Mouse (Mus musculus) limb, embryonic 12.5 days (tissue): ENCODE measurements around the gene Gm10775. TPM values are rescaled to one million over a fixed set of nuclear protein-coding genes. Genes with fewer than 3 reads are reported as not detected.

Experiments used
- ATAC-seq: fragments of 200-750 bp; cut with Nextera tagmentation; 2 replicates; pipeline ENCODE4 v1.8.0; 2017; ENCODE audit warnings: low read depth, moderate TSS enrichment; ENCODE audit not compliant: insufficient number of reproducible peaks, insufficient read depth, low FRiP score, low TSS enrichment
- H3K27ac ChIP-seq: fragments of 300-500 bp; sonication (generic); 2 replicates; pipeline ENCODE4 v1.5.1; 2016; ENCODE audit warnings: mild to moderate bottlenecking, moderate library complexity
- H3K27me3 ChIP-seq: fragments of 300-500 bp; sonication (generic); 2 replicates; pipeline ENCODE4 v1.6.1; 2016; ENCODE audit warnings: mild to moderate bottlenecking, moderate library complexity
- H3K36me3 ChIP-seq: fragments of 300-500 bp; sonication (generic); 2 replicates; pipeline ENCODE4 v1.6.1; 2016; ENCODE audit warnings: mild to moderate bottlenecking, moderate library complexity
- H3K4me1 ChIP-seq: fragments of 300-500 bp; sonication (generic); replicated peaks from 2 replicates; pipeline ENCODE4 v1.6.1; 2016
- H3K4me2 ChIP-seq: fragments of 300-500 bp; sonication (generic); 2 replicates; pipeline ENCODE4 v1.6.1; 2016; ENCODE audit warnings: mild to moderate bottlenecking, moderate library complexity
- H3K4me3 ChIP-seq: fragments of 300-500 bp; sonication (generic); replicated peaks from 2 replicates; pipeline ENCODE4 v1.5.1; 2016; ENCODE audit warnings: mild to moderate bottlenecking
- H3K9ac ChIP-seq: fragments of 300-500 bp; sonication (generic); replicated peaks from 2 replicates; pipeline ENCODE4 v1.6.1; 2016; ENCODE audit warnings: mild to moderate bottlenecking, moderate library complexity
- H3K9me3 ChIP-seq: fragments of 300-500 bp; sonication (generic); 2 replicates; pipeline ENCODE4 v1.6.1; 2016; ENCODE audit warnings: mild to moderate bottlenecking, moderate library complexity
- WGBS: fragments of 180-500 bp; shearing (Covaris S2); methylation state at CpG from one replicate; pipeline ENCODE4 v1.1.7; 2016; 5-methylcytosine and 5-hydroxymethylcytosine counted together
- polyA plus RNA-seq: library from polyadenylated mRNA; unstranded; fragments of >200 nt; fragmentation: Nextera tagmentation; extraction: Ambion mirVana; gene quantifications from 2 replicates; pipeline ENCODE4 v1.2.1, GENCODE M21; 2016

Gene Gm10775
- polyA plus RNA-seq, 1 experiment from 2014 or later = not detected

DNA sequence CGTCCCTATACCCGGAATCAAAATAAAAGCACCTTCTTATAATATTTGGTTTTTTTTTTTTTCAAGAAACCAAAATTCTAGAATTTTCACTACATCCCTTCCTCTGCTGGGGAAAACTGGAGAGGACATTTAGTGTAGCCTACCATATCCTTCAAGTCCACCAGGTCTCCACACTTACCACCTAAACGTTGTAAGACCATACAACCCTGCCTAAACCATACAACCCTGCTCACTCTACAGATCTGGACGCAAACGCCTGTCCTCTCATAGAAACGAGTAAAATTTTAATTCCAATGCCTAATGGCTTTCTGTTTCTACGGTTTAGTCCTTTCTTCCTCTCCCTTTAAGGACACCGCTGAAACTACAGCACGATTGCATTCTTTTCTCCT, 18.6 kb downstream of the Gm10775 start:
- H3K4me1 ChIP-seq = no peaks in the 10 kb centered on the region
- peak overlapping the region; percentile 84 for H3K27ac ChIP-seq
- ATAC-seq = peak; percentile 57; the same call in 1 of the 2 replicates
- H3K9me3 ChIP-seq = peaks cover 48% of the 10 kb centered on the region
- H3K36me3 ChIP-seq = peaks cover 49% of the 10 kb centered on the region
- H3K4me3 ChIP-seq = peak overlapping the region; percentile 63
- H3K27me3 ChIP-seq = no peaks in the 10 kb centered on the region
- H3K4me2 ChIP-seq = peak overlapping the region; percentile 57
- H3K9ac ChIP-seq = peak overlapping the region; percentile 71
- WGBS = 14% methylated on average over 9 of the region's 9 CpGs

GRCm38 (mm10) chr13:65278383-65279341, 19.3 kb downstream of the Gm10775 start, which contains the start of gene Zfp369:
Zfp369 (plus strand) TSS chr13:65278814.
- WGBS = 1% methylated on average over 50 of the region's 50 CpGs
- Histone ChIP-seq H3K4me1 (no peaks in the 10 kb centered on the region), H3K9ac (peak within 1 kb of the TSS; percentile 71), H3K27me3 (no peaks in the 10 kb centered on the region), H3K27ac (peak within 1 kb of the TSS; percentile 84), H3K36me3 (peaks cover 48% of the 10 kb centered on the region), H3K4me3 (peak within 1 kb of the TSS; percentile 63), H3K9me3 (peaks cover 43% of the 10 kb centered on the region), H3K4me2 (peak within 1 kb of the TSS; percentile 57)
- ATAC-seq = peak; percentile 99

GRCm38 (mm10) chr13:65286771-65287170, 27.4 kb downstream of the Gm10775 start:
- H3K4me1 ChIP-seq = no peaks in the 10 kb centered on the region
- no peak overlapping the region for H3K4me3 ChIP-seq
- ATAC-seq = no peak
- H3K4me2 ChIP-seq = no peak overlapping the region
- no peak overlapping the region for H3K9ac ChIP-seq
- WGBS = 93% methylated on average over 2 of the region's 2 CpGs
- no peak overlapping the region for H3K27ac ChIP-seq
- H3K36me3 ChIP-seq = peaks cover 87% of the 10 kb centered on the region
- no peaks in the 10 kb centered on the region for H3K27me3 ChIP-seq
- peaks cover 70% of the 10 kb centered on the region for H3K9me3 ChIP-seq

DNA sequence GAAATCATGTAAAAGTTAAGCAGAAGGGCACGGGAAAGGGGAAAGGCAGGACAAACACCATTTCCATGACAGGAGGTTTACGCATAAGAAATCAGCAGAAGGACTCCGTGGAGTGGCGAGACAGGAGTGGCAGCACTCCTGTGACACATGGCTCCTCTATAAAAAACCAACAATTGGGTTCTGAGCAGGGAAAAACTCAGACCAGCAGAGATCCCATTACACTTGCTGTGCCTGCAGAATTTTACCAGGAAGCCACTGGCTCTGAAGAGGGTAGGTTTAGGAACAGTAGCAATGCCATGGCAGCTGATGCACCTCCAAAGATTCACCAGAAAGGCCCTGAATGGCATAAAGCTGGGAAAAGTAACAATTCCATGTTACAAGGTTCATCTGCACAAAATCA, 37.0 kb downstream of the Gm10775 start:
- 94% methylated on average over 4 of the region's 4 CpGs for WGBS
- Histone ChIP-seq H3K9me3 (peaks cover 78% of the 10 kb centered on the region), H3K36me3 (peaks cover 67% of the 10 kb centered on the region), H3K27ac (no peak overlapping the region), H3K4me2 (no peak overlapping the region), H3K9ac (no peak overlapping the region), H3K4me1 (no peaks in the 10 kb centered on the region), H3K4me3 (no peak overlapping the region), H3K27me3 (no peaks in the 10 kb centered on the region)
- ATAC-seq = no peak

Other genes with a start within 250 kb of the Gm10775 start
- gene Spata31d1c, start 226.5 kb upstream of the Gm10775 start, polyA plus RNA-seq = not detected in 2 replicates
- gene Prss47, start 206.8 kb upstream of the Gm10775 start, polyA plus RNA-seq = not detected in 2 replicates
- 60.2 and 62.8 TPM in 2 replicates for gene Mfsd14b, start 146.6 kb upstream of the Gm10775 start, polyA plus RNA-seq
- not detected in 2 replicates for gene Olfr465-ps1, start 121.5 kb upstream of the Gm10775 start, polyA plus RNA-seq
- not detected in 2 replicates for gene Olfr466, start 109.3 kb upstream of the Gm10775 start, polyA plus RNA-seq
- 0.05 and 0.11 TPM in 2 replicates for gene Nlrp4f, start 53.6 kb upstream of the Gm10775 start, polyA plus RNA-seq
- 19.4 and 20.5 TPM in 2 replicates for gene Zfp369, start 19.3 kb downstream of the Gm10775 start, polyA plus RNA-seq